Mouse (Mus musculus) small intestine, adult 2 months (tissue): ENCODE measurements around the gene Sacm1l. TPM values are rescaled to one million over a fixed set of nuclear protein-coding genes. Genes with fewer than 3 reads are reported as not detected.

Experiments
- H3K27ac ChIP-seq: fragments of 200-500 bp; 2 replicates; pipeline ENCODE4 v1.5.1; 2012; ENCODE audit warnings: low read depth, low read length, control low read depth, inconsistent platforms; ENCODE audit not compliant: insufficient read depth
- H3K27me3 ChIP-seq: fragments of 200-500 bp; 2 replicates; pipeline ENCODE4 v1.6.1; 2012; ENCODE audit warnings: mild to moderate bottlenecking, moderate library complexity, low read length, inconsistent platforms; ENCODE audit not compliant: control insufficient read depth, insufficient read depth
- H3K36me3 ChIP-seq: fragments of 200-500 bp; 2 replicates; pipeline ENCODE4 v1.6.1; 2012; ENCODE audit warnings: mild to moderate bottlenecking, low read length, control low read depth, inconsistent platforms; ENCODE audit not compliant: control insufficient read depth, insufficient read depth
- H3K4me1 ChIP-seq: fragments of 200-500 bp; 2 replicates; pipeline ENCODE4 v1.6.1; 2012; ENCODE audit warnings: low read length, inconsistent platforms, mixed read lengths; ENCODE audit not compliant: control insufficient read depth, insufficient read depth, insufficient read length
- H3K4me3 ChIP-seq: fragments of 200-500 bp; 2 replicates; pipeline ENCODE4 v1.5.1; 2012; ENCODE audit warnings: low read depth, mild to moderate bottlenecking, control low read depth, inconsistent platforms, low read length, moderate library complexity
- CTCF ChIP-seq: fragments of 200-500 bp; IDR thresholded peaks from 2 replicates; pipeline ENCODE4 v1.5.1; 2012; ENCODE audit warnings: low read depth, mild to moderate bottlenecking, control low read depth, inconsistent platforms, low read length, moderate library complexity, mixed read lengths; ENCODE audit not compliant: insufficient replicate concordance, insufficient read length; ENCODE audit errors: extremely low read depth
- POLR2A ChIP-seq: fragments of 200-500 bp; IDR thresholded peaks from 2 replicates; pipeline ENCODE4 v1.6.1; 2012; ENCODE audit warnings: low read depth, mild to moderate bottlenecking, control low read depth, inconsistent platforms, low read length, moderate library complexity
- WGBS: fragments of 180-500 bp; shearing (Covaris S2); methylation state at CpG from one replicate; pipeline ENCODE4 v1.1.7; 2018; 5-methylcytosine and 5-hydroxymethylcytosine counted together
- polyA plus RNA-seq: library from polyadenylated mRNA; depleted of rRNA; stranded (reverse); fragments of >200 nt; gene quantifications from 2 replicates; pipeline ENCODE4 v1.2.3, GENCODE M21; 2012

Sacm1l gene
- polyA plus RNA-seq, 1 experiment, result 3.2 TPM

GRCm38 (mm10) chr9:123520735-123521134 lies 8.8 kb upstream of the Sacm1l start:
- 26% methylated on average over 3 of the region's 3 CpGs for WGBS
- H3K4me3 ChIP-seq, result no peak overlapping the region
- peak overlapping the region; percentile 24; the same call in 1 of the 2 replicates for H3K27ac ChIP-seq

GRCm38 (mm10) chr9:123523676-123524075 lies 5.9 kb upstream of the Sacm1l start:
- Histone ChIP-seq H3K36me3 (peaks cover 23% of the 10 kb centered on the region), H3K27ac (no peak overlapping the region), H3K27me3 (no peaks in the 10 kb centered on the region), H3K4me3 (no peak overlapping the region), H3K4me1 (peaks cover 4% of the 10 kb centered on the region; the same call in 1 of the 2 replicates)
- 36% methylated on average over 3 of the region's 3 CpGs for WGBS
- TF ChIP-seq CTCF, result peak; percentile 80; the same call in 1 of the 2 replicates
- no peak for TF ChIP-seq POLR2A

More at GRCm38 (mm10) chr9:123520735-123521134, 8.8 kb upstream of the Sacm1l start:
- Histone ChIP-seq H3K36me3 (peaks cover 46% of the 10 kb centered on the region), H3K27me3 (no peaks in the 10 kb centered on the region), H3K4me1 (peaks cover 4% of the 10 kb centered on the region; the same call in 1 of the 2 replicates)
- TF ChIP-seq POLR2A (no peak), CTCF (no peak)

GRCm38 (mm10) chr9:123525095-123525494 lies 4.5 kb upstream of the Sacm1l start:
- 0% methylated on average over 1 of the region's 1 CpGs for WGBS
- H3K27ac ChIP-seq, result no peak overlapping the region
- H3K4me1 ChIP-seq, result peaks cover 2% of the 10 kb centered on the region; the same call in 1 of the 2 replicates
- H3K4me3 ChIP-seq, result no peak overlapping the region
- TF ChIP-seq POLR2A (no peak), CTCF (no peak)
- H3K36me3 ChIP-seq, result peaks cover 10% of the 10 kb centered on the region; the same call in 1 of the 2 replicates
- no peaks in the 10 kb centered on the region for H3K27me3 ChIP-seq

- 82% methylated on average over 5 of the region's 5 CpGs for WGBS
- TF ChIP-seq CTCF (no peak), POLR2A (no peak)
These were observed 3.1 kb upstream of the Sacm1l start for GRCm38 (mm10) chr9:123526502-123526901.

GRCm38 (mm10) chr9:123528087-123528925 lies 1.3 kb upstream of the Sacm1l start:
- peaks cover 2% of the 10 kb centered on the region; the same call in 1 of the 2 replicates for H3K4me1 ChIP-seq
- peak overlapping the region; percentile 98 for H3K27ac ChIP-seq
- H3K4me3 ChIP-seq, result peak overlapping the region; percentile 69
- WGBS, result 10% methylated on average over 6 of the region's 6 CpGs
- no peak for TF ChIP-seq CTCF
- TF ChIP-seq POLR2A, result no peak
- no peaks in the 10 kb centered on the region for H3K36me3 ChIP-seq
- H3K27me3 ChIP-seq, result no peaks in the 10 kb centered on the region

More at GRCm38 (mm10) chr9:123526502-123526901, 3.1 kb upstream of the Sacm1l start:
- H3K4me3 ChIP-seq, result no peak overlapping the region
- H3K36me3 ChIP-seq, result 0 out of 2 replicates have a peak, but pooled peaks cover 5% of the 10 kb centered on the region
- no peaks in the 10 kb centered on the region; the same call in 1 of the 2 replicates for H3K4me1 ChIP-seq
- no peaks in the 10 kb centered on the region for H3K27me3 ChIP-seq
- H3K27ac ChIP-seq, result no peak overlapping the region

- Histone ChIP-seq H3K27me3 (no peaks in the 10 kb centered on the region), H3K27ac (peak overlapping the region; percentile 98), H3K4me3 (peak overlapping the region; percentile 69), H3K36me3 (no peaks in the 10 kb centered on the region), H3K4me1 (peaks cover 2% of the 10 kb centered on the region; the same call in 1 of the 2 replicates)
- under 1% methylated on average over 17 of the region's 17 CpGs for WGBS
- no peak for TF ChIP-seq CTCF
- TF ChIP-seq POLR2A, result no peak
These were observed 648 bp upstream of the Sacm1l start for GRCm38 (mm10) chr9:123528926-123529295.

- Histone ChIP-seq H3K4me3 (peak overlapping the region; percentile 84), H3K4me1 (peaks cover 2% of the 10 kb centered on the region; the same call in 1 of the 2 replicates), H3K27ac (peak overlapping the region; percentile 70), H3K27me3 (no peaks in the 10 kb centered on the region), H3K36me3 (0 out of 2 replicates have a peak, but pooled peaks cover 1% of the 10 kb centered on the region)
- WGBS, result under 1% methylated on average over 13 of the region's 13 CpGs
- TF ChIP-seq CTCF, result no peak
- no peak for TF ChIP-seq POLR2A
These were observed 558 bp downstream of the Sacm1l start for GRCm38 (mm10) chr9:123530158-123530475.
